Mouse (Mus musculus) embryo, embryonic 11 days (tissue): Measurements from ENCODE around the gene Sdccag8.

ENCODE experiments used
- DNase-seq: peaks from one replicate; pipeline ENCODE4 v3.0.0-alpha.2; 2015

The Sdccag8 gene

GRCm38 (mm10) chr1:176945175-176945540 lies 130.7 kb downstream of the Sdccag8 start:
- no peak for DNase-seq

GRCm38 (mm10) chr1:176946031-176946795 lies 131.8 kb downstream of the Sdccag8 start:
- no peak for DNase-seq

- no peak for DNase-seq
Observed at GRCm38 (mm10) chr1:176946796-176947181, 132.3 kb downstream of the Sdccag8 start.

- DNase-seq = no peak
Observed at GRCm38 (mm10) chr1:176948861-176949260, 134.4 kb downstream of the Sdccag8 start.

GRCm38 (mm10) chr1:176949320-176949719 lies 134.9 kb downstream of the Sdccag8 start:
- no peak for DNase-seq

- DNase-seq = no peak
Observed at GRCm38 (mm10) chr1:176950061-176950460, 135.6 kb downstream of the Sdccag8 start.

- DNase-seq = no peak
Observed at GRCm38 (mm10) chr1:176951836-176952235, 137.4 kb downstream of the Sdccag8 start.

- DNase-seq = no peak
Observed at GRCm38 (mm10) chr1:176958311-176958710, 143.9 kb downstream of the Sdccag8 start.

- no peak for DNase-seq
Observed at GRCm38 (mm10) chr1:176961716-176962115, 147.3 kb downstream of the Sdccag8 start.

- no peak for DNase-seq
Observed at GRCm38 (mm10) chr1:176962894-176963293, 148.4 kb downstream of the Sdccag8 start.

- DNase-seq = no peak
Observed at GRCm38 (mm10) chr1:176967299-176967698, 152.8 kb downstream of the Sdccag8 start.

- no peak for DNase-seq
Observed at GRCm38 (mm10) chr1:176970635-176971478, 156.4 kb downstream of the Sdccag8 start.

GRCm38 (mm10) chr1:176971479-176971797 lies 157.0 kb downstream of the Sdccag8 start:
- DNase-seq = no peak

GRCm38 (mm10) chr1:176973356-176974088 lies 159.1 kb downstream of the Sdccag8 start:
- DNase-seq = no peak

- DNase-seq = no peak
Observed at GRCm38 (mm10) chr1:176979235-176979634, 164.8 kb downstream of the Sdccag8 start.

GRCm38 (mm10) chr1:176980140-176980539 lies 165.7 kb downstream of the Sdccag8 start:
- no peak for DNase-seq

GRCm38 (mm10) chr1:176980801-176981400 lies 166.4 kb downstream of the Sdccag8 start:
- no peak for DNase-seq

GRCm38 (mm10) chr1:176981511-176981910 lies 167.1 kb downstream of the Sdccag8 start:
- no peak for DNase-seq

- no peak for DNase-seq
Observed at GRCm38 (mm10) chr1:176982671-176983070, 168.2 kb downstream of the Sdccag8 start.

- no peak for DNase-seq
Observed at GRCm38 (mm10) chr1:176985691-176986090, 171.2 kb downstream of the Sdccag8 start.

- no peak for DNase-seq
Observed at GRCm38 (mm10) chr1:176986275-176986674, 171.8 kb downstream of the Sdccag8 start.

GRCm38 (mm10) chr1:176986990-176987740 lies 172.7 kb downstream of the Sdccag8 start:
- DNase-seq = no peak
